Mouse (Mus musculus): ENCODE measurements around the gene Tbc1d25.

The Tbc1d25 gene

GRCm38 (mm10) chrX:8175504-8176385 is at the start of gene Tbc1d25:
Tbc1d25 (minus strand) TSS chrX:8176181.
- DNase-seq (ENCODE audit: low spot score in 2 of 2), result peak; percentile 58 to 83

GRCm38 (mm10) chrX:8223473-8223872 is 47.5 kb upstream of the Tbc1d25 start:
- DNase-seq (ENCODE audit: low spot score in 2 of 2), result no peak

GRCm38 (mm10) chrX:8222678-8223421 is 46.9 kb upstream of the Tbc1d25 start:
- no peak for DNase-seq (ENCODE audit: low spot score in 2 of 2)

GRCm38 (mm10) chrX:8222296-8222677 is 46.3 kb upstream of the Tbc1d25 start:
- no peak for DNase-seq (ENCODE audit: low spot score in 2 of 2)

- no peak for DNase-seq (ENCODE audit: low spot score in 2 of 2)
Observed at GRCm38 (mm10) chrX:8219651-8220050, 43.7 kb upstream of the Tbc1d25 start.

GRCm38 (mm10) chrX:8218114-8218513 is 42.1 kb upstream of the Tbc1d25 start:
- DNase-seq (ENCODE audit: low spot score in 2 of 2), result no peak

GRCm38 (mm10) chrX:8217383-8217782 is 41.4 kb upstream of the Tbc1d25 start:
- DNase-seq (ENCODE audit: low spot score in 2 of 2), result no peak

- DNase-seq (ENCODE audit: low spot score in 2 of 2), result no peak
Observed at GRCm38 (mm10) chrX:8211490-8212207, 35.7 kb upstream of the Tbc1d25 start.

GRCm38 (mm10) chrX:8209720-8210119 is 33.7 kb upstream of the Tbc1d25 start:
- DNase-seq (ENCODE audit: low spot score in 2 of 2), result no peak

GRCm38 (mm10) chrX:8207224-8207623 is 31.2 kb upstream of the Tbc1d25 start:
- DNase-seq (ENCODE audit: low spot score in 2 of 2), result no peak

- no peak for DNase-seq (ENCODE audit: low spot score in 2 of 2)
Observed at GRCm38 (mm10) chrX:8206694-8207197, 30.8 kb upstream of the Tbc1d25 start.

- DNase-seq (ENCODE audit: low spot score in 2 of 2), result peak; percentile 60 to 79
Observed at GRCm38 (mm10) chrX:8206015-8206693, 30.2 kb upstream of the Tbc1d25 start, which contains the start of gene Porcn. Porcn (minus strand) TSS chrX:8206525.

GRCm38 (mm10) chrX:8205551-8205950 is 29.6 kb upstream of the Tbc1d25 start:
- no peak for DNase-seq (ENCODE audit: low spot score in 2 of 2)

GRCm38 (mm10) chrX:8205088-8205487 is 29.1 kb upstream of the Tbc1d25 start:
- no peak for DNase-seq (ENCODE audit: low spot score in 2 of 2)

GRCm38 (mm10) chrX:8204076-8204475 is 28.1 kb upstream of the Tbc1d25 start:
- no peak for DNase-seq (ENCODE audit: low spot score in 2 of 2)

- DNase-seq (ENCODE audit: low spot score in 2 of 2), result no peak
Observed at GRCm38 (mm10) chrX:8203105-8203504, 27.1 kb upstream of the Tbc1d25 start.

GRCm38 (mm10) chrX:8193419-8193723 is 17.4 kb upstream of the Tbc1d25 start, which contains the start of gene Ebp:
Ebp (minus strand) TSS chrX:8193512.
- DNase-seq (ENCODE audit: low spot score in 2 of 2), result no peak

GRCm38 (mm10) chrX:8192640-8193418 is 16.8 kb upstream of the Tbc1d25 start:
- peak; percentile 48 to 65 for DNase-seq (ENCODE audit: low spot score in 2 of 2)

GRCm38 (mm10) chrX:8192126-8192639 is 16.2 kb upstream of the Tbc1d25 start:
- no peak for DNase-seq (ENCODE audit: low spot score in 2 of 2)

GRCm38 (mm10) chrX:8182871-8183540 is 7.0 kb upstream of the Tbc1d25 start:
- no peak for DNase-seq (ENCODE audit: low spot score in 2 of 2)

Data from urinary bladder, adult 18-20 months (tissue).